Mouse (Mus musculus): ENCODE data around the gene Aff3.

Gene Aff3

DNA sequence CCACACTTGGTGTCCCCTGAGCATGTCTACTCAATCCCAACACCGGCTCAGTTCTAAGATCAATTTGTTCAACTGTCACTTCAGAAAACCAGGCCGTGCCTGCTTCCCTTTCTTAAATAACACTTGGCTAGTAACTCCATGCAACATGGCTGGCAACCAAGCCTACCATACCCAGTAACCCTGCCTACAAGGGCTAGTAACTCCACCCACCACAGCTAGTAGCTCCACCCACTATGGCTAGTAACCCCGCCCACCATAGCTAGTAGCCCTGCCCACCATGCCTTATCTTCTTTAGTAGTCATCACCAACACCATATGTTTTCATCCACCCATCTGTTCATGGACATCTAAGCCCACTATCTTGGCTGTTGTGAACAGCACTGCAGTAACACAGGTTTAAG lies 302.5 kb downstream of the Aff3 start:
- in situ Hi-C loops (cut with MboI, MseI): no loop called here

DNA sequence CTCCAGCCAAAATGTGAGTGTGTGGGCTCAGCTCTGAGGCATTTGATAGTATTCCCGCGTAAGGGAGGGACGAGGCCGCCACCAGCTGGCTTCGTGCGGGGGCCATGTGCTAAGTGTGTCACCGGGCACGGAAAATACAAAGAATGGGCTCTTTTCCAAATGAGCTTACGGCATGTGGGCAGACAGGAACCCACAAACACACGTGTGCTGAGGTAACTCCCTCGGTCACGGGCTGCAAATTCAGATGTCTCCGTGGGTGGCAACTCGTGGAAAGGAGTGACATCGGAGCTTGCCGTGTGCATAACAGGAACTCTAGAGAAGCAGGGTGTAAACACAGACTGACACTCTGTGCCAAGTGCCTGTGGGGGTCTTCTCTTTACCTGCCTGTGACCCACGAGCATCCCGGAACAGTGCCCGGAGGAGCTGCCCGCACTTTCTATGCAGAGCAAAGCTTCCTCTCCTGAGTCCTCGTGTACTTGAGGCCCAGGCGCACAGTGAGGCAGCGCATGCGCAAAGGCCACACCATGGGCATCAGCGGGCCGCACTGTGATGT lies 305.9 kb downstream of the Aff3 start:
- in situ Hi-C loops (cut with MboI, MseI): no loop called here

DNA sequence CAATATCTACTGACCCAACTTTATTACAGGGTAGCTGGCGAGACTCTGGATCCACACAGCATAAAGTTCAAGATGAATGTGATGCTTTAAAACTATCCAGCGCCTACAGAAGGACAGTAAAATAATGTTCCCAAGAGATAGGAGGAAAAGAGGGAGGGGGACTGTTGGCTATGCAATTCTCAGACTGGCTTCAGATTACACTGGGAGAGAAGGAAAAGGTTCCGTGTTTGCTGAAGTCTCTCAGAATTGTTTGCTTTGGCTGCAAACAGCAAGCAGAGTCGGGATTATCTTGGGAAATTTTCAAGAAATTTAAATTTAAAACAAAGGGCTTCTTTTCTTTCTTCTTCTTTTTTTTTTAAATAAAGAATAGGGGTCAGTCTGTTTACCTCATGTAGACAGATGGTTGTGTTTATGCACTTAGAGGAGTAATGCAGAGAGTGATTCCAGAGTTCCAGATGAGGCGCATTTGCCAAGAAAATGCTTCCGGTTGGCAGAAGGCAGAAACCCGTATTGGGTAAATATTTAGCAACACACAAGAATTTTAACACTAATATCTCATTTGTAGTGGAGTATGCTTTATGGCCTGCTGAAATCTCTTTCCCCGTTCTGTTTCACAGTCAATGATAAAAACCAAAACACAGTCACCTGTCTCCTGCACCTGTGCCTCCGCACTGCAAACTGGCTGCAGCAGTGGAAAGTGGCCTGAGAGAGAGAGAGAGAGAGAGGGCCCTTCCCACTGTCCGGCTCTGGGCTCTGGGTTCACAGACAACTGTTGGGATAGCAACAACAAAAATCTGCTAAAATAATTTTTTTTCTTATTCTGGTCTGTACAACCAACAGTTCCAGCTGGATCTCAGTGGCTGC lies 306.6 kb downstream of the Aff3 start:
- in situ Hi-C loops (cut with MboI, MseI): no loop called here

DNA sequence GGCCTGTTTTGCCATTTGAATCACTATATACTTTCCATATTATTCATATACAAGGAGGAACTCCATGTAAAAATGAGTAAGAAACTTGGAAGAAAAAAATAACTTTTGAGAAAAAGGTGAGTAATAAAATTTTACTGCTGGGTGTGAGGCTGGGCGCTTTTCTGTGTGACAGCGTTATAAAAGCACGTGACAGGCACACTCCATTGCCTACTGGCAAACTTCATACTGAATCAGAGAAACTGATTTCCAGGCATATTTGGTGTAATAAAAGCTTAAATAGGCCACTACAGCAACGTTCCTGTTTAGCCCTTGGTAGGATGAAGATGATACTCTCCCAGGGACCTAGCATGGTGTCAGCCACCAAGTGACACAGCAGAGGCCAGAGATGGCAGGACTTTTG lies 310.2 kb downstream of the Aff3 start:
- in situ Hi-C loops (cut with MboI, MseI): no loop called here

DNA sequence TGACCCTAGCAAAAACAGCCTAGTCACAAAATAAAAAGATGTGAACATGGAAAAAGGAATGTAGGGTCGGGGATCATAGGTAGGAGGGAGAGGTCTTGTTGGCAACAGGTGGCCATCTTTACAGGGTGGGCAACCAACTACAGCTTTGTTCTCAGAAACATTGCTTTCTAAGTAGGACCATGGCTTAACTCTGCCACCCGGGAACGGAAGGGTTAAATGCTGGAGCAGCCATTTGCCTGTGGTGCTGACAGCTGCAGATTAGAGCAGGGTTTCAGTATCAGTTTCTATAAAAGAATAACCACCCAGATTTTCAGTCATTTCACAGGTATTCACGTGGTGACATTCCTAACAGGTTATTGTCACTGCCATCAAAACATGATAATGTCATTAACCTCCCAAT lies 317.4 kb downstream of the Aff3 start:
- in situ Hi-C loops (cut with MboI, MseI): no loop called here

DNA sequence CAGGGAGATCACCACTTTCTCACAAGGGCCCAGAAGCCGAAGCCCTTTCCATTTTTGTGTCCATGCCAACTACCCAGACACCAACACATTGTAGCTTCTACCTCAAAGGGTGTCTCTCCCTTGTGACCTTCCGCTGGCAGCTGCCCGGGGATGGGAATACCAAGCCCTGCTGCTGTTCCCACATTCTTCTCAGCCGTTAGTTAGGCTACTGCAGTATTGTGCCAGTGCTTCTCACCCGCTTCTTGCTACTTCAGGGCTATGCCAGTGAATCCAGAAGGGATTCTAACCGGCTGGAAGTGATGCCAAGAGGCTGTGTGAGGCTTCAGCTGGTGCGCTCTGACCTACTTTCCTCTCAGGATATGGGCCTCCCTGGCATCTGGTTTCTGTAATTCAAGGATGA lies 330.5 kb downstream of the Aff3 start:
- in situ Hi-C loops (cut with MboI, MseI): no loop called here

DNA sequence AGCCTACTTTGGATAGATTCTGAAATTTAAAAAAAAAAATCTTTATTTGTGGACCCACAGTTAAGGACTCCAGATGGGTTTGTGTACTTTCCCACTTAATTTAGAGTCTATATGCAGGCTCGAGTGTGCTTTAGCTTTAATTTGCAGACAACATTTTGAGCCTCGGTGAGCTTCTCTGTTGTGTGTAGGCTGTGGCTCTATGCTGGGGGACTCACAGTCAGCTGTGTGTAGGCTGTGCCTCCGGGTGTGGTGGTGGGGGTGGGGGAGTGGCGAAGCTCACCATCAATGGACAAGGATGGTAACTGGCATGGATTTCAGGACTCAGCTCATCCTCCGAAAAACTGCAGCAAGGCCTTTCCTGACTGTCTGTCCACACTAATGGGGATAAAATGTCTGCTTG lies 331.8 kb downstream of the Aff3 start:
- in situ Hi-C loops (cut with MboI, MseI): no loop called here

DNA sequence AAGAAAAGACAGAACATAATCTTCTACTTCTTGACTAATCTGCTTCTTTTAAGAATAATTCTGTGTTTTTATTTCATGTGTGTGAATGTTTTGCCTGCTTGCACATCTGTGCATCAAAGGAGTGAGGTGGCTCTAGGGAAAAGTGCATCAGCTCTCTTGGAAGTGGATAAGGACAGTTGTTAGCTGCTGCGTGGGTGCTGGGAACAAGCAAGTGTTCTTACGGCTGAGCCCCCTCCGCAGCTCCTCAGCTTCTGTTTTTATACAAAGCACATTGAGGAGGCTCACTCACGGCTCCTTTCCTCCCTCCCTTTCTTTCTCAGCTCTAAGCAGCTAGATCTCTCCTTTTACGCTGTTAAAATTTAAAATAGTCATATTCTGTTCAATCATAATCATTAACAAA lies 340.5 kb downstream of the Aff3 start:
- in situ Hi-C loops (cut with MboI, MseI): no loop called here

DNA sequence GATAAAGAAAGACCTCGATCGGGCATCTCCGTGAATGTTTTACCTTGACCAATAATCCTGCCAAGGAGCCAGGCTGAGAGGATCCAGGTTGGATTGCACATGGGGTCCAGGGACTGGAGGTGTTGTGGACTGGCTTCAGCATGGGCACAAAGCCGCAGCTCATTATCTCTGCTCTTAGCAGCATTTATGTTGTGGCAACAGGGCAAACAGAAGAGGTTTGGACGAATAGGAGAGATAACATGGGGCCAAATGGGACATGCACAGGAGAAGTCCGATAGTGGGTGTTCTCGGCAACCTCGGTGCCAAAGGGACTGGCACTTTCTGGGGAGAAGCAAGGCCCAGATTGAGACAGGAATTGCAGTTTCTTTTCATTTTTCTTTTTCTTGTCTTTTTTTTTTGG lies 342.9 kb downstream of the Aff3 start:
- in situ Hi-C loops (cut with MboI, MseI): no loop called here

DNA sequence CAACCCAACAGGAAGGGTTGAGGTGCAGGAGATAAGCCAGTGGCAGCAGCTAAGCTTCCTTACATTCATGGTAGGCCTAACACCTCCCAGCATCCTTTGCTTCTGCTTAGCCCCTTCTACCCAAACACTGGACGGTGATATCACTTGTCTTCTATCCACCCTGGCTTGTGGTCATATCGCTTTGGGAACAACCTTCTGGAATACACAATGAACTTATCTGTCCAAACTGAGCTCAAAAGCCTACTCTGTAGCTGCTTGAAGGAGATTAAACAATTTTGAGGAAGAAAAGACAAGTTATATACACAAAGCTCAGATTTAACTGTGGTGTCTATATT lies 343.8 kb downstream of the Aff3 start:
- in situ Hi-C loops (cut with MboI, MseI): no loop called here

DNA sequence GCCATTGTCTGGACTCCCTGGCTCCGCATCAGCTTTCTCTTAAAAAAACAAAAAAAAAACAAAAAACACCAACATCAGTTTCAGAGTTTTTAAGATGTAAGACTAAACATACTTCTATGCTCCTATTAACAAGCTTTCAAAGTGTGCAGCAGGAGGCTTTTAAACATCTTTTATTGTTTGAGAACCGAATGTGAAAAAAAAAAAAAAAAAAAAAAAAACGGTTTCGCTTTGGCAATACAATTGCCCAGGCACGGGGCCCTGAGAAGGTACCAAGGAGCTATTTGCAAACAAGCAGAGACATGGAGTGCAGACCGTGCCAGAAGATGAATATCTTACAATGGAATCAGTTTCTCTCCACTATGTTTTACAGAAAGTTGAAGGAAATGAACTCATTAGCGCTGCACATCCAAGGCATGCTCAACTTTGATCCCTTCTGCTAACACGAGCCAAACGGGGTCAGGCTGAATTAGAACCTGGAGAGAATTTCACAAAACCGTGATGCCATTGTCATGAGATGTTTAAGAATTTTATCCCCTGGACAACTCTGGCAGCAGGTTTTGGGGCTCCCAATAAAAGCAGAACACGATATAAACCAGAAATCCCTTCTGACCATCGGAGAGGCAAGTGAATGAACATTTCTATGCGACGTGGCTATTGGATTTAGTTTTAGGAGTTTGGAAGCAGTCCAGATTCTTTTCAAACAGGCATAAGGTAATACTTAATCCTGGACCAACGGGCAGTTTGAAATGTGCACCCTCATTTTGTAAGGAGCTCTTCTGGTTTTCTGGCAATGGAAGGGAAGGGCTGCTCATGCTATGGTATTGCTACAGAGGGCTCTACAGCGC lies 344.4 kb downstream of the Aff3 start:
- in situ Hi-C loops (cut with MboI, MseI): no loop called here

DNA sequence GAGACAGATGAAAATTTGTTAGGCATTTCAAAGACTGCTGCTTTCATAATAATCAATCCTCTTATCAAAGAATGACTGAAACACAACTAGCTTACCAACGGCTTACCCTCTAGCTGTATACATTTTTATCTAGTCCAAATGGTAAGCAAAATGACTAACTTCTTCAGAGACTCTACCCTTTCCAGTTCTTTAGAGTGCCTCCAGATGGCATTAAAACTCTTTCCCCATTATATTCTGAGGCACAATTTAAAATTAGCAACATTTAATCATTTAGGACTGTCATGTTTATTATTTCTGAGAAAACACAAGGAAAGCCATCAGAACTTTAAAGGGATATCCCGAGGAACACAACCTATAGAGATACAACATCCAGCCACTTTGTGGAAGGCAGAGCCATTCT lies 346.1 kb downstream of the Aff3 start:
- in situ Hi-C loops (cut with MboI, MseI): no loop called here

DNA sequence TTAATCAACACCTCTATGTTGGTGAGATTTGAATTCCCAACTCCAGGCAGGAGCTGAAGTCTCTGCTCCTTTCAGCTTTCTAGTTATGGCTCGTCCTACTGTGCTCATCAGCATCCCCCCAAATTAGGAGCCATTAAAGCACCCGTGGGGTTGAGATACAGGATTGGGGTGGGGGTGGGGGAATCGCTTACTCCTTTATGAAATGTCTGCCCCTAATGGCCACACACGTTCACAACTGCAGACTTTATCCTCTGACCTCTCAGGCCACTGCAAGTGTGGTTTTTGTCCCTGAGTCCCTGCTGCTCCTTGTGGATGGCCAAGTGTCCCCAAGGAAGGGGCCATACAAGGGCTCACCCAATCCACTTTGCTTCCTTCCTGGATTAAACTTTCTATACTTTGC lies 348.8 kb downstream of the Aff3 start:
- in situ Hi-C loops (cut with MboI, MseI): no loop called here

DNA sequence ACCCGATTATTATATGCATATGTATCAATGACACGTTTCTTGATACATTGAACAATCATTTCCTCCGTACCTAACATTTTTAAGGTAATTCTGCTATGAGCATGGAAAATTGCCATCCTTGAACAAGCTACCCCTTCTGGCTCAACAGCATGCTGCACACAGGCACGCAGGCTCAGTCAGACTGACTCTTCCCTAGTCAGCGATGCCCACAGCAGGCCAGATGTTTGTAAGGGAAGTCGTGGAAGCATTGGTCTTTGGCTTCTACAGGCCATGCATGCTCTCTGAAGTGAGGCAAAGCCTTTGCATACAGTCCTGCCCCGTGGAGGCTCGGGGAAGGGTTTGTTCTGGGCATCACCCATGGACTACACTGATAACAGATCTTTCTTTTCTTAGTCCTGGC lies 354.3 kb downstream of the Aff3 start:
- in situ Hi-C loops (cut with MboI, MseI): no loop called here

DNA sequence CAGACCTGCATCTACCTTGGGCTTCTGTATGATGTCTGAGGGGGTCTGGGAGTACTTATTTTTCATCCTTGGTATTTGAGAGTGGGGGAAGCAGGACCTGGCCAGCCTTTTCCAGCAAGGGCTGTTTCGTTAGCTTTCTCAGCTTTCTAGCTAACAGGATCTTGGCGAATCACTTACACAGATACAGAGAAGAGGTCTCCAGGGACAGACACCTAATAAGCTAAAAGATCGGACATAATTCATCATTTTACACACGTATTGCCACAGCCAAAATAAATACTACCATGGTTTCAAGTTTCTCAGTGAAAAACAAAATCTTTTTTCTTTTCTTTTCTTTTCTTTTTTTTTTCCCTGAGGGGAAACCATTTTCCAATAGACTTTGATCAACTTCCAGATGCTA lies 354.7 kb downstream of the Aff3 start:
- in situ Hi-C loops (cut with MboI, MseI): no loop called here

DNA sequence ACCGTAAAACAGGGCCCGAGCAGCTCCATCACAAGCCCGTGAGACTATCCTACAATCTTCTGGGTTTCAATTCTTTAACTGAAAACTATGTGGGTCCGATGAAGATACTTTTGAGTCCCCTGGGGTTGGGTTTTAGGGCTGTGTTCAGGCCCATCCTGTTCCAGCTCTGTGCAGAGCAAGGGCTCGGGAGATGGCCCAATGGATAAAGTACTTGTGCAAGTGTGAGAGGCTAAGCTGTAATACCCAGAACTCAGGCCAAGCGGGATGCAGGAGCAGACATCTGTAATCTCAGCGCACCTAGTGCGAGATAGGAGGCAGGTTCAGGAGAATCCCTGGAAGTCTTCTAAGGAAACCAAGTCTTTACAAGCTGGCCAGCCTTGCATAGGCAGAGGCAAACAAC lies 355.4 kb downstream of the Aff3 start:
- in situ Hi-C loops (cut with MboI, MseI): no loop called here

DNA sequence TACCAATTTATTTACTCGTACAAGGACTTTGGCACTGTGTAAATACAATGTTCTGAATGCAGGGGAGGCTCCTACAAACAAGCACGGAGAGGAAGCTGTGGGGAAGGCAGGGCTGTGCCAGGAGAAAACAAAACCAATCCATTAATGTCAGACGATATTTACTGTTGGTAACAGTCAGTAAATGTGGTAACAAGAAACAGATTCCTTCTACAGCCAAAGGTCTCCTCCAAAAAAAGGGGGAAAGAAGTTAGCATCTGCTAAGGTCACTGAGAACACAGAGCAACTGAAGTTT lies 356.1 kb downstream of the Aff3 start:
- in situ Hi-C loops (cut with MboI, MseI): no loop called here

DNA sequence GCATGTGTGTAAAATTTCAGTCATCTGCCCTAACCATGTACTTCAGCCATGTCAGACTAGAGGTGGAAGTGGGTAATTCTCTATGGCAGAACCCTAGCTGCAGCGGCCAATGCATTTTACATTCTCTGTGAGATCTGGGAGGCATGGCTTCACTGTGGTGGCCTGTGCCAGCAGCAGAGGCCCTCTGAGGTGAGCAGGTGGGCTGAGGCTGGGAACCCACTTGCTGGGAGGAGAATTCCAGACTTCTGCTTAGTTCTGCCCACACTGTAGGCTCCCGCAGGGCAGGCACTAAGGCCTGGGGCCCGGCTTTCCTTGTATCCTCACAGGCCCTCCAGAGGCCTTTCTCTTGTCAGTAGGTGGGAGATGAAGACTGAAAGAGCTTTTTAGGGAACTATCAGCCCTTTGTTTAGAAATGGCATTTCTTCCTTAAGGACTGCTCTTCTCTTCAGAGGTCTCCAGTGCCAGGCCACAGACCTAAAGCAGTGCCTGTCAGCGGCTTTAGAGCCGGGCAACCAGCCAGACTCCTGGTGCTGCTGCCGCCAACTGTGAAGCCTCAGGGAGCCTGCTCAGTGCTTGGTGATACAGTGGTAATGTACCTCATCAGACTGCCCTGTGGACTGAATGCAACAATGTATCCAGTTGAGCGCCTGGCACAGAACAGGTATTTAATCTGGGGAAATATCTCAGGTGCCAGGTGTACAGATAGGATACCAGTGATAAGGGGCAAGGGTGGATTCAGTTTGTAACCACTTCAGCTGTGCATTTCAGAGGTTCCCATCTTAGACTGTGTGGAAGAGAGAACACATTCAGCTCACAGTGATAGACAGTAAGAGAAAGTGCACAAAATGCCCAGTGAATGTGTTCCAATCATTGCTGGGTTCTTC lies 356.7 kb downstream of the Aff3 start:
- in situ Hi-C loops (cut with MboI, MseI): no loop called here

DNA sequence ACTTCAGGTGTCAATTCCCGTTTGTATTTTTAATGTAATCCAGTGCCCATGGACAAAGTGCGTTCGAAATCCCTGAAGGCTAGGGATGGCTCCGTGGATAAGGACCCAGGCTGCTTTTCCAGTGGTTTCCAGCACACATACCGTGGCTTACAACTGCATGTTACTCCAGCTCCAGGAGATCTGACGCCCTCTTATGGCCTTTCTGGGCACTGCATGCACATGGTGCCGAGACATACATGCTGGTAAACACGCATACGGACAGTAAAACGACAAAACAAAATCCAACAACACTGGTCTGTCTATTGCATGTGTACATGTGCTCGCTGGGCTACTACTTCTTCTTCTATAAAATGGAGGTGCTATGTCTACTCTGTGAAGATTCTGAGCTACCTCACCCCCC lies 357.5 kb downstream of the Aff3 start:
- in situ Hi-C loops (cut with MboI, MseI): no loop called here

DNA sequence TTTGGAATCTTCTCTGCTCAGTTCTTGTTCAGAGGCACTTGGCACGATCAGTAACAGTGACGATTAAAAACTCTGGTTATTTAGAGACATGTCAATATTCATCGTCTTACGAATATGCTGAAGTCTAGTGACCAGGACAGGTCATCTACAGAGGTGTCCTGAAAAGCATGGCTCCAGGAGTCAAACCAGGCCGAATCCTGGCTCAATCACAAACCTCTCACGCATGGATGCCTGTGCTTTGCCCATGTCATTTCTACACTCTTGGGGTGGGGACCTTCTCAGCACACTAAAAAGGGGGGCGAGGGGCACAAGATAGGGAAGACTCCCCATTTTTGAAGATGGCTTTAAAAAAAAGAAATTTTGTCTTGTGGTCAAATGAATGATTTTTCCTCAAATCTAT lies 358.6 kb downstream of the Aff3 start:
- in situ Hi-C loops (cut with MboI, MseI): no loop called here

DNA sequence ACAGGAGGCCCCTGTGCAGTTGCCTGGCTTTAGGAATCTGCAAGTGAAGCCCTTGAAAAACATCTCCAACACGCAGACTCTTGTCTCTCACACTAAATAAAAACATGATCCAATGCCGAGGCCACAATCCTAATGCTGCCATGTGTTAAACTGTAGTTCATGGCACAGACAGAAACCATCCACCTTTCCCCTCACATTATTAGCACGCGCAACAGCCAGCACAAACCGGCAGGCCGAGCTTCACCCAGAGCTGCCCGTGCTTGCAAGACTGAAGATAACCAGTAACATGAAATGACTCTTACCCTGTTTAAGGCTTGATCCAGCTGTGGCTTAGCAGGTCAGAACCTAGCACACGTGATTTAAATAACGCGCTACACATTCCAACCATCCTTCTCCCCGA lies 360.4 kb downstream of the Aff3 start:
- in situ Hi-C loops (cut with MboI, MseI): no loop called here

DNA sequence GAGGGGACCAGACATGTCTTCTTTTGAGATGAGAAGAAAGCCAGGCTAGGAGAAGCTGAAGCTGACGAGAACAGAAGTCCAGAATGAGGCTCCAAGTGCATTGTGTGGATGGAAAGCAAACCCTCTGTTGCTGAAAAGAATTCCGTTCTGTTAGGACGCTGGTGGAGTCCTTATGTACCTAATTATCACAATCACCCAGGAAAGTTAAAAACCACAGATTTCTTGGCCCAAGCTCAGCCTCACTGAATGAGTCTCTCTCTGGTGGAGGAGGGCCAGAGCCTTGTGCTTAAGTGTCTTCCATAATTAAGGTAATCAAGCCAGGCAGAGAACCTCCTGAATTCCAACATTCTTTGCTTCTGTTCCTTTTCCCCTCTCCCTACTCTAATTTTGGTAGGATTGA lies 366.5 kb downstream of the Aff3 start:
- in situ Hi-C loops (cut with MboI, MseI): no loop called here
